Mouse (Mus musculus) liver, embryonic 14.5 days (tissue): ENCODE data around the gene Cfap97.

Experiments
- CTCF ChIP-seq: IDR thresholded peaks from 2 replicates; pipeline ENCODE4 v1.5.1; 2016; ENCODE audit warnings: antibody characterized with exemption, low read depth, control low read depth
- EP300 ChIP-seq: IDR thresholded peaks from 2 replicates; pipeline ENCODE4 v1.6.1; 2016; ENCODE audit warnings: antibody characterized with exemption, low read depth

DNA sequence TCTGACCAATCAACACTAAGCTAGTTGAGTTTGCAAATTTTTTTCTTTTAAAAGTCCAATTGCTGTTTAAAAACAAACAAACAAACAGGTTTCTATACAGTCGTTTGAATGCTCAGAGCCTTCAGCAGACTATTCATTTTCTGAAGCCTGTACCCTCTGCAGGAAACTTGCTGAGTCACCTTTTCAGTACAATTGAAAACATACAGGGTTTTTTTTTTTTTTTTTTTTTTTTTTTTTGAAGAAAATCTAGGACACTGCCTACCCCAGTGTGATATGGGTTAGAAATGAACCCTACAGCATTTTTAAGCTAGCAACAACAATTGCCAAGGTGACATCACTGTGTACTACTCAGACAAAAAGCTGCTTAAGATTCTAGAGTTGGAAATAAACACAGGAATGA, 7.6 kb upstream of the Cfap97 start:
- TF ChIP-seq CTCF (no peak), EP300 (no peak)
